Mouse (Mus musculus): ENCODE measurements around the gene H2bfm. TPM values are rescaled to one million over a fixed set of nuclear protein-coding genes. Genes with fewer than 3 reads are reported as not detected.
"Not testable (repeated sequence)": the region's sequence is repeated elsewhere in the genome, so short reads cannot be mapped to it uniquely, and the experiment has no call there.

Gene H2bfm
- not detected in 2 replicates for polyA plus RNA-seq (2015; fragmentation: Nextera tagmentation; extraction: Ambion mirVana)

DNA sequence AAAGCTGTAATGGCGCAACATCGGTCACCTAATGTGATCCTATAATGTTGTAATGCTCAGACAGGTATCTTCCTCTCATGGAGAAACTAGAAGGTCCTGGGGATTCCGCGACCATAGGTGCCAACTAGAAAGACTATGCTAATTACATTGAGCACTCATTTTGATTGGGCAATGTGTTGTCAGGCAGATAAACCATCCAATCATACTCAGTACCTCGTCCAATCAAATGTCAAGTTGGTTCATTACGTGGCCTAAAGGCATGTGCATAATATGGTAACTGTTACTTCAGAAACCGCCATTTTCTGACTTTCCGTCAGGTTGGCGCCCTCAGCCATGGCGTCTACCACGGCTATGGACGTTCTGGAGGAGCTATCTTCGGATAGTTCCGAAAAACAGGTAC, at the start of gene H2bfm:
Gene H2bfm, plus strand, starts transcription at position 295 of the 400 bp plus-strand sequence.
- 94% methylated on average over 14 of the region's 14 CpGs for WGBS
- no peak within 1 kb of the TSS for H3K4me2 ChIP-seq
- peaks cover 9% of the 10 kb centered on the region; the same call in 1 of the 2 replicates for H3K9me3 ChIP-seq
- H3K27me3 ChIP-seq = no peaks in the 10 kb centered on the region
- H3K4me1 ChIP-seq (replicated peaks) = no peaks in the 10 kb centered on the region
- ATAC-seq (ENCODE audit: low FRiP score) = no peak
- H3K36me3 ChIP-seq = no peaks in the 10 kb centered on the region
- H3K9ac ChIP-seq = no peak within 1 kb of the TSS
- H3K27ac ChIP-seq = no peak within 1 kb of the TSS
- no peak within 1 kb of the TSS for H3K4me3 ChIP-seq

DNA sequence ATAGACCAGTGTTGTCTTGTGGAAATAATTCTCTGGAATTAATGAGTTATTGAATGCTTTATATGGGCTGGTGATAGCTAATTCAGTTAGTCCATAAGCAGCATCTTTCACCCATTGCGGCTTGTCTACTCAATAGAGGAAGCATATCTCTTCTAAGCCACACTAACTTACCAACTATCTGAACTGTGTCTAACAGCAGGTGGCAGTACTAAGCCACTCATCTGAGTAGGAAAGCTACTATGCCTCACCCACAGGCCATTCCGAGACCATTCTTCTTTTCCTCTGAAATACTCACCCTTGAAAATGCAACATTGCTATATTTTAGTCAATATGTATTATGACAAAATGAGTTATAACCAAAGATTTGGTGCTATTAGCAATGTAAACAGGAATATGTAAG, 31.4 kb upstream of the H2bfm start:
- H3K4me1 ChIP-seq (replicated peaks) = no peaks in the 10 kb centered on the region
- no peaks in the 10 kb centered on the region for H3K36me3 ChIP-seq
- 56% methylated on average over 2 of the region's 2 CpGs for WGBS
- no peaks in the 10 kb centered on the region for H3K27me3 ChIP-seq
- no peaks in the 10 kb centered on the region for H3K9me3 ChIP-seq
- ATAC-seq (ENCODE audit: low FRiP score) = peak; percentile 66; the same call in 1 of the 2 replicates
- no peak overlapping the region for H3K4me3 ChIP-seq
- H3K4me2 ChIP-seq = no peak overlapping the region
- H3K9ac ChIP-seq = no peak overlapping the region
- H3K27ac ChIP-seq = no peak overlapping the region

DNA sequence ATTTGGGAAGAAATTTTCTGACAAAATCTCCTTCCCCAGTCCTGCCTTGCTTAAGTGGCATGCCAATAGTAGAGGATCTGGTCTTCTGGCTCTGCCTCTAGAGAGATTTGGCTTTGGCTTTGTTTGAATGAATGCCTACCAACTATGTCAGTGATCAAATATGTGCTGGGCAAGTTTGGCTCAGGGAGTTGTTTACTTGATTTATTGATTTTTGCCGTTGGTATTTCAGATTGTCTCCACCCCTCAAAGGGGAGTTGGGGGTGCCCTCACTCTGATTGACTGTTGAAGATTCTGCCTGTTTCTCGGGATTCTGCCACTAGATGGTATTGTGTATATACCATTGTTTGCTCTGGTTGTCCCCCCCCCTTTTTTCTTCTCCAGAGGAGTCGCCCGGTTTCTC, 22.8 kb upstream of the H2bfm start:
- H3K36me3 ChIP-seq = no peaks in the 10 kb centered on the region
- 73% methylated on average over 4 of the region's 4 CpGs for WGBS
- no peak overlapping the region for H3K4me3 ChIP-seq
- no peaks in the 10 kb centered on the region for H3K4me1 ChIP-seq (replicated peaks)
- H3K27me3 ChIP-seq = no peaks in the 10 kb centered on the region
- no peaks in the 10 kb centered on the region for H3K9me3 ChIP-seq
- H3K9ac ChIP-seq = no peak overlapping the region
- H3K27ac ChIP-seq = no peak overlapping the region
- ATAC-seq (ENCODE audit: low FRiP score) = no peak
- no peak overlapping the region for H3K4me2 ChIP-seq

DNA sequence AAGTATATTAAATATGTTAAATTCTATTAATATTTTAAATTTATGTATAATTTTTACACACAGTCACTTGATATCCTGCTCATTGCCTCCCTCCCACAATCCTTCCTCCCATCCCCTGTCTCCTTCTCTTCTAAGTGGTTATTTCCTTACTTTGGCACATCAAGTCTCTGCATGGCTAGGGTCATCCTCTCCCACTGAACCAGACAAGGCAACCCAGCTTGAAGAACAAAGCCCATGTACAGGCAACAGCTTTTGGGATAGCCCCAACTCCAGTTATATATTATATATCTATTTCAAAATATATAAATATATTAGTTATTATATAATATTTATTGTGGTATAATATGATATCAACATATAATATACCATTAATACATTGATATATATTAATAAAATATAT, 1.3 kb upstream of the H2bfm start:
- Histone ChIP-seq H3K27me3 (no peaks in the 10 kb centered on the region), H3K9ac (no peak overlapping the region), H3K9me3 (peaks cover 9% of the 10 kb centered on the region; the same call in 1 of the 2 replicates), H3K36me3 (no peaks in the 10 kb centered on the region), H3K27ac (no peak overlapping the region), H3K4me1 (replicated peaks) (no peaks in the 10 kb centered on the region), H3K4me3 (no peak overlapping the region), H3K4me2 (no peak overlapping the region)
- no peak for ATAC-seq (ENCODE audit: low FRiP score)

DNA sequence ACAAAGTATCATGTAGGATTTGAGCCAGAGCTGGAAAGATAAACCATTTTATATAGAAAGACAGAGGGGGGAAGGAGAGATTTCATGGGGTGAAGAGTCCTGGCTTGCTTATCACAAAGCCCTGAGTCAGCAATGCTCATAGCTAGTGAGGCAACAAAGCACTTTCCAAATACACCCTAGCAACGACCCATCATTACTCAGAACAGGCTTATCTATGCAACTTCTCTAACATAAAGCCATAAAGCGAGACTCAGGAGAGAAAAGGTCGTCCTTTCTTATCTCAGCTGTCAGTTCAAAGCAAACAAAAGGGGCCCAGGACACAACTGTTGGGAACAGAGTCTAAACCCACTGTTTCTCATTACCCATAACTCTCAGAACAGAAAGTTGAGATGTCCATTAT, 10.9 kb downstream of the H2bfm start:
- WGBS = 56% methylated on average over 3 of the region's 3 CpGs
- ATAC-seq (ENCODE audit: low FRiP score) = no peak

DNA sequence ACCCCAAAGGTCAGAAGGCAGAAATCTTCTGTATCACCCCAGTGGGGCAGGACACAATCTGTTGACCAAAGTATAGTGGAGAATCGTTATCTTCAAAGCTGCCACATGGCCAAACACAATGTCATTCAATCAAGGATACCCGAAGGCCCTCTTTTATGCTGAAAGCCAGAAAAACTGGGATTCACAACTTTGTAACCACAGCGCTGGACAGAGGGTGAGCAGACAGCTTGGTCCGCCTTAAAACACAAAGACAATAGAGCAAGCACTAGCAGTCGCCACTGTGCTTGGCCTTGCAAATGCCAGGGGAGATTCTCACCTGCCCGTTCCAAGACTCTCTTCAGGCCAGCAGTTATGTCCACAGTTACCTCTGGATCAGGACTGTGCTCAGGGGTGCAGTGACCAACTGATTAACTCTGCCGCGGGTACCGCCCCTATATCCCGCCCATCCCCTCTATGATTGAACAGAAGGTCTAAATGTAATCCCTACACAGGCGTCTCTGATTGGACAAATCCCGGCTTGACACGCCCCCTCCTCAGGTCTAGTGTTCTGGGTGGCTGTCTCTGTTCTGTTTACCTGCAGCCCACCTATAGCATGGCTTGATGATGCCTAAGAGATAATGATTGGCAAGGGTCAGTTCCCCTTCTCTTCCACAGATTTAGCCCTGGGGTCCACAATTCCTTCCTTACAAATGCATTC, 30.6 kb downstream of the H2bfm start:
- H3K4me1 ChIP-seq (replicated peaks); H3K27me3 ChIP-seq; H3K36me3 ChIP-seq; H3K27ac ChIP-seq; H3K9me3 ChIP-seq: not testable (repeated sequence)
- peak overlapping the region; percentile 62 for H3K9ac ChIP-seq
- peak; percentile 100 for ATAC-seq (ENCODE audit: low FRiP score)
- WGBS = 33% methylated on average over 13 of the region's 13 CpGs
- peak overlapping the region; percentile 44 for H3K4me3 ChIP-seq
- peak overlapping the region; percentile 45 for H3K4me2 ChIP-seq

More for the DNA sequence above, 10.9 kb downstream of the H2bfm start:
- H3K27me3 ChIP-seq = no peaks in the 10 kb centered on the region
- H3K9ac ChIP-seq = no peak overlapping the region
- H3K27ac ChIP-seq = no peak overlapping the region
- H3K36me3 ChIP-seq = no peaks in the 10 kb centered on the region
- H3K4me1 ChIP-seq (replicated peaks) = no peaks in the 10 kb centered on the region
- no peak overlapping the region for H3K4me2 ChIP-seq
- H3K9me3 ChIP-seq = no peaks in the 10 kb centered on the region
- H3K4me3 ChIP-seq = no peak overlapping the region

DNA sequence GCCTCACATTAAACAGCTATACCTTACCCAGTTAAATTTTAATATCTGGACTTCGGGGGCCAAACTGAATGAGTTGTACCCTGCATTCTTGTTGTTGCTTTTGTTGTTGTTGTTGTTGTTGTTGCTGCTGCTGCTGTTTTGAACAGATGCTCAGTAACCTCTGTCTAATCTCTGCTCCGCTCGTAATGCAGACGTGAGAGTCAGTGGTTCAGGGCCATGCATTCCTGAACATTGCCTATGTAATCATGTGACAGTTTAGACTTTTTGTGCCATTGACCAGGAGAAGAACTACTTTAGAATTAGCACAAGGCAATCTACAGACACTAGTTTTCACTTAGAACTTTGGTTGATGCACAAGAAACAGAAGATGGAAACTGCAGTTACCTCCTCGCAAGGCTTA, 31.2 kb downstream of the H2bfm start:
- not testable (repeated sequence) for H3K9me3 ChIP-seq; H3K9ac ChIP-seq; H3K27me3 ChIP-seq; H3K27ac ChIP-seq; H3K4me1 ChIP-seq (replicated peaks); H3K36me3 ChIP-seq
- peak; percentile 27 for ATAC-seq (ENCODE audit: low FRiP score)
- peak overlapping the region; percentile 44 for H3K4me3 ChIP-seq
- WGBS = 58% methylated on average over 5 of the region's 5 CpGs
- peak overlapping the region; percentile 45 for H3K4me2 ChIP-seq

DNA sequence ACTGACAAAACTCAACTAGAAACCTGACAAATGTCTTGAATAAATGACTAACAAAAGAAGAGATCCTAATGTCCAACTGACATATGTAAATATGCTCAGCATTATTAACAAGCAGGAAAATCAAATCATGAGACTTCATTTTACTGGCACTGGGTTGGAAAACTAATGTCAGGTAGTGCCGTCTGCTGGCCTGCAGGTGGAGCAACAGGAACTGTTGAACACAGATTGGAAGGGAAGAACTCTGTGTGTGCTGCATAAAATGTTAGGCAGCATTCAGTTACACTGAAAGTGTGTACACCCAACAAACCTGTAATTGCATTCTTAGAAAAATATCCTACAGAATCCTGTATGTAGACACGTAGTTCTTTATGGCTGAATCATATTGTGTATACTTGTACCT, 32.6 kb downstream of the H2bfm start:
- no peaks in the 10 kb centered on the region for H3K4me1 ChIP-seq (replicated peaks)
- H3K27ac ChIP-seq = no peak overlapping the region
- H3K36me3 ChIP-seq = no peaks in the 10 kb centered on the region
- WGBS = 25% methylated on average over 2 of the region's 2 CpGs
- no peaks in the 10 kb centered on the region for H3K9me3 ChIP-seq
- no peak overlapping the region for H3K4me3 ChIP-seq
- no peak overlapping the region for H3K9ac ChIP-seq
- H3K27me3 ChIP-seq = no peaks in the 10 kb centered on the region
- no peak overlapping the region for H3K4me2 ChIP-seq
- no peak for ATAC-seq (ENCODE audit: low FRiP score)

DNA sequence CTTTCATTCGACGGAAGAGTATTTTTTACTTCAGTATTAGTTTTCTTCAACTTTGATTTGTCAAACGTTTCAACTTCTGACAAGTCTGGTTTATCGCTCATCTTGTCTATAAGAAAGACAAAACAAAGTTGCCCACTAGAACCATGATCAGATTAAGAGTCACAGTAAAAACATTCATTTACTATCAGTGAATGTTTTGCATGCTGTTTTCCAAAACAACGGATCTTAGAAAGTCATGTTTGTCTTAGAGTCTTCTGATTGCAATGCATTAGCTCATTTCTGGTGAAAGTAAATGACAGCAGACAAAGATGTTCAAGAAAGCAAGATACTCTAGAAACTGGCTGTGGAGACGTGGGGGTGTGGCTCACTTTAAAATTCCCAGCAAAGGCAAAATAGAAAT, 48.3 kb downstream of the H2bfm start, which contains the start of gene Tmsb15b2:
Gene Tmsb15b2, minus strand, starts transcription at position 101 of the 400 bp plus-strand sequence.
- 88% methylated on average over 6 of the region's 6 CpGs for WGBS
- peak within 1 kb of the TSS; percentile 45 for H3K4me3 ChIP-seq
- not testable (repeated sequence) for H3K4me1 ChIP-seq (replicated peaks); H3K27ac ChIP-seq; H3K9me3 ChIP-seq; H3K36me3 ChIP-seq; ATAC-seq (ENCODE audit: low FRiP score); H3K27me3 ChIP-seq
- H3K4me2 ChIP-seq = peak within 1 kb of the TSS; percentile 58
- H3K9ac ChIP-seq = peak within 1 kb of the TSS; percentile 61

DNA sequence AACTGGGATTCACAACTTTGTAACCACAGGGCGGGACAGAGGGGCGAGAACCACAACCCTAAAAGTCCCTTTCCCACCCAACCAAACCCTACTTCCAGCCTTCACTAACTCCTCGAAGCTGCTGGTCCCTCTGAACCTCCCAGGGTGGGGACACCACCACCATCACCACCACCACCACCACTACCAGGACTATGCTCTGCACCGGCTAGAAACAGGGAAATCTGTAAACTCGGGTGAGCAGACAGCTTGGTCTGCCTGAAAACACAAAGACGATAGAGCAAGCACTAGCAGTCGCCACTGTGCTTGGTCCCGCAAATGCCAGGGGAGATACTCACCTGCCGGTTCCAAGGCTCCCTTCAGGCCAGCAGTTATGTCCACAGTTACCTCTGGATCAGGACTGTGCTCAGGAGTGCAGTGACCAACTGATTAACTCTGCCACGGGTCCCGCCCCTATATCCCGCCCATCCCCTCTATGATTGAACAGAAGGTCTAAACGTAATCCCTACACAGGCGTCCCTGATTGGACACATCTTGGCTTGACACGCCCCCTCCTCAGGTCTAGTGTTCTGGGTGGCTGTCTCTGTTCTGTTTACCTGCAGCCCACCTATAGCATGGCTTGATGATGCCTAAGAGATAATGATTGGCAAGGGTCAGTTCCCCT, 49.4 kb downstream of the H2bfm start, which contains the start of the genes Tmsb15l and Tmsb15b1:
Gene Tmsb15l, minus strand, starts transcription at position 446 of the 661 bp plus-strand sequence.
Gene Tmsb15b1, minus strand, starts transcription at position 451 of the 661 bp plus-strand sequence.
- H3K27ac ChIP-seq = no peak within 1 kb of the TSS
- ATAC-seq (ENCODE audit: low FRiP score) = peak; percentile 100
- WGBS = 26% methylated on average over 15 of the region's 15 CpGs

More for the DNA sequence above, 49.4 kb downstream of the H2bfm start, which contains the start of the genes Tmsb15l and Tmsb15b1:
- Histone ChIP-seq H3K4me3 (peak within 1 kb of the TSS; percentile 45), H3K4me1 (replicated peaks) (no peaks in the 10 kb centered on the region), H3K4me2 (peak within 1 kb of the TSS; percentile 58), H3K27me3 (no peaks in the 10 kb centered on the region), H3K9ac (peak within 1 kb of the TSS; percentile 61), H3K36me3 (no peaks in the 10 kb centered on the region), H3K9me3 (no peaks in the 10 kb centered on the region)

Measured in hindbrain, embryonic 13.5 days (tissue).